In genomic region chr2:101649114-101649671, GRCm38 (mm10) we compare ENCODE assay signal across 10 mouse cellular contexts. TPM values are rescaled to one million over a fixed set of nuclear protein-coding genes. Genes with fewer than 3 reads are reported as not detected.
A peak's percentile ranks its signal among the peaks of the same experiment; 100 is the strongest.
DNase-seq lines count a peak whose midpoint lies in the region; ATAC-seq and TF ChIP-seq lines count a peak whose summit lies in the region.
"Had no signal": no experiment of that assay in that cellular context is flagged by ENCODE, and none has a peak within 500 bp of the region (broad histone marks: within the 10 kb centered on the region; RNA-seq: fewer than 3 reads in every experiment).

Gene Rag1 (minus strand): TSS chr2:101649501.
Gene B230118H07Rik (minus strand): TSS chr2:101649532.

- no peaks in the 10 kb centered on the region for H3K36me3 ChIP-seq in liver, postnatal 0 days (replicated peaks; ENCODE audit: insufficient read depth, low read length)
- no peaks in the 10 kb centered on the region for H3K36me3 ChIP-seq in liver, embryonic 11.5 days (ENCODE audit: control insufficient read depth, insufficient read depth, low read length)

- H3K4me2 ChIP-seq in liver, postnatal 0 days (ENCODE audit: low read depth, low read length) = peak within 1 kb of the TSS; percentile 13; the same call in 1 of the 2 replicates
- no peak within 1 kb of the TSS for H3K4me2 ChIP-seq in liver, embryonic 11.5 days

- peak; percentile 11 for DNase-seq in embryo, embryonic 11 days
- no peak for DNase-seq in embryo, embryonic 10 days (ENCODE audit: low spot score)
- DNase-seq in liver, postnatal 0 days = no peak
- DNase-seq in liver, embryonic 11.5 days (ENCODE audit: low spot score) = no peak
- DNase-seq in thymus, postnatal 10 days (ENCODE audit: low spot score in 2 of 2) = peak; percentile 83 to 90
- DNase-seq in right cerebral cortex, postnatal 36 days (ENCODE audit: low spot score in 2 of 2) = no peak
- DNase-seq in gastrocnemius, postnatal 36 days = no peak
- DNase-seq: heart, postnatal 10 days had no signal

- 40% methylated on average over 8 of the region's 8 CpGs for WGBS in liver, postnatal 0 days (ENCODE audit: insufficient replicate concordance)
- WGBS in liver, embryonic 11.5 days = 43% methylated on average over 8 of the region's 8 CpGs

- 0 out of 2 replicates have a peak, but pooled peaks cover 3% of the 10 kb centered on the region for H3K4me1 ChIP-seq in liver, postnatal 0 days (ENCODE audit: insufficient read depth)
- H3K4me1 ChIP-seq in liver, embryonic 11.5 days (replicated peaks; ENCODE audit: control insufficient read depth, insufficient read depth, low read length) = no peaks in the 10 kb centered on the region

- H3K27me3 ChIP-seq in liver, postnatal 0 days (ENCODE audit: insufficient read depth, low read length) = no peaks in the 10 kb centered on the region
- peaks cover 3% of the 10 kb centered on the region; the same call in 1 of the 2 replicates for H3K27me3 ChIP-seq in liver, embryonic 11.5 days (replicated peaks; ENCODE audit: control insufficient read depth, insufficient read depth, low read length)

- 0 out of 2 replicates have a peak within 1 kb of the TSS, but pooled peaks have one; percentile 7 for H3K9ac ChIP-seq in liver, postnatal 0 days (replicated peaks)
- H3K9ac ChIP-seq in liver, embryonic 11.5 days (ENCODE audit: low read depth, low read length) = no peak within 1 kb of the TSS

- TF ChIP-seq CTCF in liver, postnatal 0 days (IDR thresholded peaks at IDR 0.05; ENCODE audit: low read depth) = no peak

- no peak for TF ChIP-seq EP300 in liver, postnatal 0 days (IDR thresholded peaks at IDR 0.05; ENCODE audit: low read depth)

- peak within 1 kb of the TSS; percentile 22 for H3K4me3 ChIP-seq in liver, postnatal 0 days (ENCODE audit: low read depth, low read length)
- H3K4me3 ChIP-seq in liver, embryonic 11.5 days (ENCODE audit: low read depth, low read length) = no peak within 1 kb of the TSS

- intact Hi-C loops in gastrocnemius, postnatal 36 days (cut with DNase I) = no loop called here

- peak; percentile 36; the same call in 1 of the 2 replicates for ATAC-seq in liver, postnatal 0 days
- ATAC-seq in liver, embryonic 11.5 days (replicated peaks; ENCODE audit: low FRiP score) = no peak
- peak; percentile 61 to 70 for ATAC-seq in hematopoietic stem cell, adult 5-6 weeks (replicated peaks in 1 of 2; ENCODE audit: insufficient read depth in 1 of 2, low FRiP score in 2 of 2, low TSS enrichment in 1 of 2, low read depth in 1 of 2, poor library complexity in 2 of 2, severe bottlenecking in 2 of 2)

- no peak within 1 kb of the TSS for H3K27ac ChIP-seq in liver, postnatal 0 days (ENCODE audit: low read depth)
- H3K27ac ChIP-seq in liver, embryonic 11.5 days (ENCODE audit: low read depth, low read length) = no peak within 1 kb of the TSS

- H3K9me3 ChIP-seq in liver, postnatal 0 days (ENCODE audit: low read length) = no peaks in the 10 kb centered on the region
- no peaks in the 10 kb centered on the region for H3K9me3 ChIP-seq in liver, embryonic 11.5 days (ENCODE audit: control insufficient read depth, low read length)

RNA-seq across cellular contexts. Expression of gene Rag1, which starts in this region (rescaled TPM):
- polyA plus RNA-seq in liver, postnatal 0 days (2015; fragmentation: Nextera tagmentation; extraction: Ambion mirVana) = 0.95 and 1.1 TPM in 2 replicates
- 0.09 and 0.12 TPM in 2 replicates for polyA plus RNA-seq in liver, embryonic 11.5 days (2014; fragmentation: Nextera tagmentation; extraction: Ambion mirVana)
- total RNA-seq in hematopoietic stem cell, adult 5-6 weeks (2017) = 1.1 and 3.1 TPM in 2 replicates
- 1 to 10 TPM in 1 of 2 experiments, not detected in 1; 3.5 TPM for total RNA-seq in gastrocnemius, postnatal 36 days (2021)
- polyA plus RNA-seq: small intestine, adult 2 months had no signal

RNA-seq across cellular contexts. Expression of gene B230118H07Rik, which starts in this region (rescaled TPM):
- polyA plus RNA-seq in liver, postnatal 0 days (2015; fragmentation: Nextera tagmentation; extraction: Ambion mirVana) = 15.1 and 18.5 TPM in 2 replicates
- 33.1 and 38.1 TPM in 2 replicates for polyA plus RNA-seq in liver, embryonic 11.5 days (2014; fragmentation: Nextera tagmentation; extraction: Ambion mirVana)
- total RNA-seq in hematopoietic stem cell, adult 5-6 weeks (2017) = 95.0 and 135 TPM in 2 replicates
- 10 to 100 TPM; 57.9 to 81.9 TPM for total RNA-seq in gastrocnemius, postnatal 36 days (2021)

Comparison
In these comparisons a context has a peak if more than half of its experiments do, and no peak if none do; other contexts are left out.
1. DNase-seq: peak in embryo, embryonic 11 days (single experiment) and thymus, postnatal 10 days (2 of 2); none in embryo, embryonic 10 days (single experiment), liver, postnatal 0 days (single experiment), liver, embryonic 11.5 days (single experiment), right cerebral cortex, postnatal 36 days (0 of 2) and gastrocnemius, postnatal 36 days (0 of 2).